Mouse (Mus musculus): ENCODE data around the gene Trmt11. TPM values are rescaled to one million over a fixed set of nuclear protein-coding genes. Genes with fewer than 3 reads are reported as not detected.
"Not testable (repeated sequence)": the region's sequence is repeated elsewhere in the genome, so short reads cannot be mapped to it uniquely, and the experiment has no call there.

The Trmt11 gene
- total RNA-seq, 1 experiment from 2014 or later, result 26.1 TPM

DNA sequence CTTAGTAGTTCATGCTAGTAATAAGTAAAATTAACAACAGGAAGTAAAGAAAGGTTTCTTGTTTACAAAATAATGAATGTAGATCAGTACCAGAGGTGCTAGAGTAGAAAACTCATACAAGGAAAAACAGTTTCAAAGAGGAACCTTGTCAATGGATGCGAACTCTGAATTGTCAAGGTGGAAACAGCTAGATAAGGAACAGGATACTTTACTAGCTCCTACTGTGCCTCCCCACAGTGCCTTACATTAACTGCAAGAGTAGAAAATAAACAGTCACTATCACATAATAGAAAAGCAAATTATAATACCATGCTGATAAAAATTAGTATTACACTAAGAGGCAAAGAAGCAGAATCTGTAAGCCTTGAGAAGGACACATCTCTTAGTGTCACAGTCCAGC, 14.9 kb downstream of the Trmt11 start:
- no peak for ATAC-seq (replicated peaks in 1 of 2; ENCODE audit: insufficient read depth in 1 of 2, low FRiP score in 2 of 2, low TSS enrichment in 1 of 2, low read depth in 1 of 2, poor library complexity in 2 of 2, severe bottlenecking in 2 of 2)

GRCm38 (mm10) chr10:30577670-30578280, 22.8 kb downstream of the Trmt11 start:
- ATAC-seq (replicated peaks in 1 of 2; ENCODE audit: insufficient read depth in 1 of 2, low FRiP score in 2 of 2, low TSS enrichment in 1 of 2, low read depth in 1 of 2, poor library complexity in 2 of 2, severe bottlenecking in 2 of 2), result no peak

DNA sequence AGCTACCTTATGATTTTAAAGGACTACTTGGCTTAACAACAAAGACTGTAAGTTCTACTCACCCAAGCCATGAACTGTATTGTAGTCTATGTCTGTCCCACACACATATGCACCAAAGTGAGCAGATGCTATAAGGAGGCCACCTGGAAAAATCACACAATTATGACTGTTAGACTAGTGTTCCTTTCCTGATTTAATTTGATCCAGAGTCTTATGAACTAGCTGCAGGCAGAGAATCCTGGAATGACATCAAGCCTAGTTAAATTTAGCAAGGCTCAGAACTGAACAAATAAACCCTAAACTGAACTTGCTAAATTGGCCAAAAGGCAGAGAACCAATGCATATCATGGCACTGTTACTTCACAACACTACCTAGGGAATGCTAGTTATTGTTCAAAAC, 34.2 kb downstream of the Trmt11 start:
- no peak for ATAC-seq (replicated peaks in 1 of 2; ENCODE audit: insufficient read depth in 1 of 2, low FRiP score in 2 of 2, low TSS enrichment in 1 of 2, low read depth in 1 of 2, poor library complexity in 2 of 2, severe bottlenecking in 2 of 2)

DNA sequence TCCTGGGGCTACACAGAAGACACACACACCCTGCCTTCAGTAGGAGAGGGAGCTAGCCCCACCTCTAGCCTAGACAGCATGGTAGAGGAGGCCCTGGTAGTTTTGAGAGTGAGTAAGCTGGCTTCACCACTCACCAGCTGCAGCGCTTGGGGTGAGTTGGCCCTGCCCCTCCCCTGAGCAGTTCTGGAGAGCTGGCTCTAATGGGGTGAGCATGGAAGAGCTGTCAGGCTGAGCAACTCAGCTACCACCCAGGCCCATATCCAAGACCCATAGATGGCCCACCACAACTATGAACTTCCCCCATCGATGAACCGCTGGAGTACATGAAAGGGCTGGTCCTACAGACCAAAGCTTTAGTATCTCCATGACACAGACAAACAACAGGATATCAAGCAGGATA, 35.9 kb downstream of the Trmt11 start:
- ATAC-seq (replicated peaks in 1 of 2; ENCODE audit: insufficient read depth in 1 of 2, low FRiP score in 2 of 2, low TSS enrichment in 1 of 2, low read depth in 1 of 2, poor library complexity in 2 of 2, severe bottlenecking in 2 of 2), result no peak

DNA sequence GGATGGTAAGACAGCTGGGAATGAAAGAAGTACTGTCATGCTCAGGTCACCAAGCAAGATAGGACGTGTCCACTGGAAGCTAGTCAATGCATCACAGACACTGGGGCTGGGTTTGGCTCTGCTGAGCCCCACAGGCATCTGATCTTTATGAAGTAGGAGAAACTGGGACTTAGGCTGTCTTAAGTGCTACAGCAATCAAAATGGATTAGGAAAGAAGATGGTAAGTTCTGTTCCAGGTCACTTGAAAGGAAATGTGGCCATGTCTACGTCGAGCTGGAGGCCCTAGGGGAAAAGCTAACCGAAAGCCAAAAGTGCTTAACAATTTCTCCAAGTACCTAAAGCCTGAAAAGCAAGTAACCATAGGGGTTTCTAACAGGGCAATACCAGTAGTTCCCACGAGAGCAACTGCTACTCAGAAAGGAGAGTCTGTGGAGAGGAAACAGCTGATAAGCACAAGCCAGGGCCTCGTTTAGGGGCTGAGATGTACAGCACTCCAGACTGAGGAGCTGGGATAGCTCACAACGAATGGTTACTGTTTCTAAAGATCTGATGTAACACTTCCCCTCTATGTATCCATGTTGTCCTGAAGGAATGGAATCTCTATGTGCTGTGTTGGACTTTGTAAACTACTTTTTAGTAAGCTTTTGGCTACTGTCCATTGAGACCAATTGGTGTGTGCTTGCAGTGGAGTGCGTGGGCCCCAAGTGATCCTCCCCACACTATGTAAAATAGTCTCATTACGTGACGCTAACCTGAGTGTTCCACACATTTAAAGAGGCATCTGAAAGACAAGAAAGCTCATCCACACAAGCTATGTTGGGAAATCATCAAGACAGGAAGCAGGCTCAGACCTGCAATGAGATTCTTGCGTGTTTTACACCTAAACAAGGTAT, 44.6 kb downstream of the Trmt11 start:
- ATAC-seq (replicated peaks in 1 of 2; ENCODE audit: insufficient read depth in 1 of 2, low FRiP score in 2 of 2, low TSS enrichment in 1 of 2, low read depth in 1 of 2, poor library complexity in 2 of 2, severe bottlenecking in 2 of 2), result no peak

GRCm38 (mm10) chr10:30552377-30552776, 48.2 kb downstream of the Trmt11 start:
- no peak for ATAC-seq (replicated peaks in 1 of 2; ENCODE audit: insufficient read depth in 1 of 2, low FRiP score in 2 of 2, low TSS enrichment in 1 of 2, low read depth in 1 of 2, poor library complexity in 2 of 2, severe bottlenecking in 2 of 2)

- peak; percentile 85 to 87 for ATAC-seq (replicated peaks in 1 of 2; ENCODE audit: insufficient read depth in 1 of 2, low FRiP score in 2 of 2, low TSS enrichment in 1 of 2, low read depth in 1 of 2, poor library complexity in 2 of 2, severe bottlenecking in 2 of 2)
Observed at GRCm38 (mm10) chr10:30549974-30550373, 50.6 kb downstream of the Trmt11 start.

DNA sequence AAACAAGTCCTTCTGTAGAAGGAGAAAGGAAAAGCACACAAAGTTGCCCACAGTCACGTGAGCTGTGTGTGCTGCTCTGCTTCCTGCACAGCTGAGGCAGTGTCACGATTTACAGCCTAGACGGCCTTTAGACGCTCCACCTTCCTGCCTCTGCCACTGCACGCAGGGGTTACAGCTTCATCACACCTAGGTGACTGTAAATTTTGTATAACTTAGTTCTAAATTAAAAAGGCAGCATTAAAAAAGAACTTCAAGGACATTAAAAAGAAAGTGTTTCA, 62.1 kb downstream of the Trmt11 start:
- peak; percentile 80 to 84 for ATAC-seq (replicated peaks in 1 of 2; ENCODE audit: insufficient read depth in 1 of 2, low FRiP score in 2 of 2, low TSS enrichment in 1 of 2, low read depth in 1 of 2, poor library complexity in 2 of 2, severe bottlenecking in 2 of 2)

GRCm38 (mm10) chr10:30537734-30538537, 62.6 kb downstream of the Trmt11 start:
- peak; percentile 67 to 68 for ATAC-seq (replicated peaks in 1 of 2; ENCODE audit: insufficient read depth in 1 of 2, low FRiP score in 2 of 2, low TSS enrichment in 1 of 2, low read depth in 1 of 2, poor library complexity in 2 of 2, severe bottlenecking in 2 of 2)

DNA sequence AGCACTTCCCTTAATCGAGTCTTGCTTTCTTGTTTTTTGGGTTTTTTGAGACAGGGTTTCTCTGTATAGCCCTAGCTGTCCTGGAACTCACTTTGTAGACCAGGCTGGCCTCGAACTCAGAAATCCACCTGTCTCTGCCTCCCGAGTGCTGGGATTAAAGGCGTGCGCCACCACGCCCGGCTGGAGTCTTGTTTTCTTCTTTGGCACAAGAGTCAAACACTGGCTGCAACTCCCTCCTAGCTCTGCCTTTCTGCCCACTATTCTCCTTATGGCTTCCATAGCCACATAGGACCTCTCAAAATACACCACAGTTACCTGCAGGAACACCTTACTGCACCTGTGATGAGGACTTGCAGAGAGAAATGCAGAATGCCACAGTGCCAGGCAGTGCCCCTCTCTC, 64.6 kb downstream of the Trmt11 start:
- ATAC-seq (replicated peaks in 1 of 2; ENCODE audit: insufficient read depth in 1 of 2, low FRiP score in 2 of 2, low TSS enrichment in 1 of 2, low read depth in 1 of 2, poor library complexity in 2 of 2, severe bottlenecking in 2 of 2), result not testable (repeated sequence)

DNA sequence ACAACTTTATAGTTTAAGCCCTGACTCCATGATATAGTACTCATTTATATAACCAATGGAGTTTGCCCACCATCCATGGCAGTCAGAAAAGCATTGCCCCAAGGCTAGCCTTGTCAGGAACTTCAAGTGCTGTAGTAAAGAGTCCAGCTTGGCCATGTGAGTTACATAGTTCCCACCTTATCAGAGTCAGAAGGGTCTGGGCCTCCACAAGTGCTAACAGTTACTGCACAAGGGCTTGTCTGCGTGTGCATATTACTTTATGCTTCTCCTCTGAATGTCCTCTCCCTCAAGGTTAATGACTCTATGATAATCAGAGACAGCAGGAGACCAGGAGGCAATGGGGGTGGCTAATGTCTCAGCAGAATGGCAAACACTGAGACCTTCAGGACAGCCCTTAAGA, 73.4 kb downstream of the Trmt11 start:
- ATAC-seq (replicated peaks in 1 of 2; ENCODE audit: insufficient read depth in 1 of 2, low FRiP score in 2 of 2, low TSS enrichment in 1 of 2, low read depth in 1 of 2, poor library complexity in 2 of 2, severe bottlenecking in 2 of 2), result no peak

GRCm38 (mm10) chr10:30521727-30522126, 78.8 kb downstream of the Trmt11 start:
- no peak for ATAC-seq (replicated peaks in 1 of 2; ENCODE audit: insufficient read depth in 1 of 2, low FRiP score in 2 of 2, low TSS enrichment in 1 of 2, low read depth in 1 of 2, poor library complexity in 2 of 2, severe bottlenecking in 2 of 2)

- no peak for ATAC-seq (replicated peaks in 1 of 2; ENCODE audit: insufficient read depth in 1 of 2, low FRiP score in 2 of 2, low TSS enrichment in 1 of 2, low read depth in 1 of 2, poor library complexity in 2 of 2, severe bottlenecking in 2 of 2)
Observed at GRCm38 (mm10) chr10:30519143-30519542, 81.4 kb downstream of the Trmt11 start.

DNA sequence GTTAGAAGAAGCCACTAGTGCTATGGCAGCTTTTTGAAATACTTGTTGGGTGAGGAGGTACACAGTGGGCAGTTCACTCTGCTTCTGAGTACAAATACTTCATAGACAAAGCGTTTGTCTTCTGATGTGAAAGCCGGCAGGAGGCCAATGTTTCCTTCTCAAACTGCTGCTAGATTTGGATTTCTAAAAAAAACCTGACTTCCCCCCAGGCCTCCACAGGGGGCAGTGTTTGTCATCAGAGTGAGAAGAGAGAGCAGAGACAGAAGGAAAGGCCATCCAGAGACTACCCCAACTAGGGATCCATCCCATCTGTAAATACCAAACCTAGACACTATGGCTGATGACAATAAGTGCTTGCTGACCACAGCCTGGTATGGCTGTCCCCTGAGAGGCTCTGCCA, 83.3 kb downstream of the Trmt11 start:
- ATAC-seq (replicated peaks in 1 of 2; ENCODE audit: insufficient read depth in 1 of 2, low FRiP score in 2 of 2, low TSS enrichment in 1 of 2, low read depth in 1 of 2, poor library complexity in 2 of 2, severe bottlenecking in 2 of 2), result peak in 1 of 2 experiments; percentile 62; a peak in 1 of 4 replicates

- no peak for ATAC-seq (replicated peaks in 1 of 2; ENCODE audit: insufficient read depth in 1 of 2, low FRiP score in 2 of 2, low TSS enrichment in 1 of 2, low read depth in 1 of 2, poor library complexity in 2 of 2, severe bottlenecking in 2 of 2)
Observed at GRCm38 (mm10) chr10:30516771-30517170, 83.8 kb downstream of the Trmt11 start.

- ATAC-seq (replicated peaks in 1 of 2; ENCODE audit: insufficient read depth in 1 of 2, low FRiP score in 2 of 2, low TSS enrichment in 1 of 2, low read depth in 1 of 2, poor library complexity in 2 of 2, severe bottlenecking in 2 of 2), result no peak
Observed at GRCm38 (mm10) chr10:30504736-30505135, 95.8 kb downstream of the Trmt11 start.

- peak; percentile 82 to 87 for ATAC-seq (replicated peaks in 1 of 2; ENCODE audit: insufficient read depth in 1 of 2, low FRiP score in 2 of 2, low TSS enrichment in 1 of 2, low read depth in 1 of 2, poor library complexity in 2 of 2, severe bottlenecking in 2 of 2)
Observed at GRCm38 (mm10) chr10:30503168-30503567, 97.4 kb downstream of the Trmt11 start.

DNA sequence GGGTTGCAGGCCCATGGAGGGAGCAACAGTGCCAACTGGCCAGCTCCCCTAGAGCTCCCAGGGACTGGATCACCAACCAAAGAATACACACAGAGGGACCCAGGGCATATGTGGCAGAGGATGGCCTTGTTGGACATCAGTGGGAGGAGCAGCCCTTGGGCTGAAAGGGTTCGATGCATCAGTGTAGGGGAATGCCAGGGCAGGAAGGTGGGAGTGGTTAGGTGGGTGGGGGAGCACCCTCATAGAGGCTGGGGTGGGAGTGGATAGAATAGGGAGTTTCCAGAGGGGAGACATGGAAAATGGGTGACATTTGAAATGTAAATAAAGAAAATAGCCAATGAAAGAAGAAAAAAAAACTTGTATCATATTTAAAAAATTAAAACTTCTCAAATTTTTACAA, 97.8 kb downstream of the Trmt11 start:
- no peak for ATAC-seq (replicated peaks in 1 of 2; ENCODE audit: insufficient read depth in 1 of 2, low FRiP score in 2 of 2, low TSS enrichment in 1 of 2, low read depth in 1 of 2, poor library complexity in 2 of 2, severe bottlenecking in 2 of 2)

Data from hematopoietic stem cell, adult 5-6 weeks (primary cell).